Mouse (Mus musculus) bone marrow, adult 2 months (tissue): ENCODE data around the gene Fyb2.

ENCODE experiments used
- CTCF ChIP-seq: fragments of 200-500 bp; IDR thresholded peaks from 2 replicates; pipeline ENCODE4 v1.5.1; 2011; ENCODE audit warnings: low read length, control low read depth; ENCODE audit not compliant: control insufficient read depth, insufficient read depth
- POLR2A ChIP-seq: fragments of 200-500 bp; IDR thresholded peaks from 2 replicates; pipeline ENCODE4 v1.6.1; 2011; ENCODE audit warnings: low read depth, mild to moderate bottlenecking, control low read depth, low read length, borderline replicate concordance; ENCODE audit not compliant: control insufficient read depth

DNA sequence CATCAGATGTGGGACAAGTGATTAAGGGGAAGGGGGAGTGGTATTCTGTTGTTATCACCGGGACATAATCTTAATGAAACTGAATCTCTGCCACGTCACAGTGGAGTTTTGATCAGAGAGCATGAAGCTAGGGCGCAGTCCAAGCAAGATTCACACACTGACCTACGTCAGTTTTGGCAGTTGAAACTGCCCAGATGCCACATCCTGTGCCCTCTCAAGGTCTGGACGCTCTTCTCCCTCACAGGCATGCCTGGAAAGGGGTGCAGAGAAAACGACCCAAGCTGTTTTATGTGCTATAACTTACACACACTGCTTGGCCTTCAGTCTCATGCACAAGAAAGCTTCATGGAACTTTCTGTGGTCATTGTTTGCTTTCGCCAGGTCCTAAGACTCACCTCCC, 74.4 kb downstream of the Fyb2 start:
- TF ChIP-seq CTCF (no peak), POLR2A (no peak)
